Mouse (Mus musculus) testis, adult 2 months (tissue): ENCODE data around the gene Rcsd1.

Source experiments
- CTCF ChIP-seq: fragments of 200-500 bp; IDR thresholded peaks from 2 replicates; pipeline ENCODE4 v1.5.1; 2012; ENCODE audit warnings: low read depth, mild to moderate bottlenecking, inconsistent platforms, low read length, moderate library complexity; ENCODE audit not compliant: control insufficient read depth, insufficient read depth, insufficient replicate concordance
- POLR2A ChIP-seq: fragments of 200-500 bp; IDR thresholded peaks from 2 replicates; pipeline ENCODE4 v1.6.1; 2012; ENCODE audit warnings: low read depth, mild to moderate bottlenecking, inconsistent platforms, low read length, moderate library complexity; ENCODE audit not compliant: control insufficient read depth

DNA sequence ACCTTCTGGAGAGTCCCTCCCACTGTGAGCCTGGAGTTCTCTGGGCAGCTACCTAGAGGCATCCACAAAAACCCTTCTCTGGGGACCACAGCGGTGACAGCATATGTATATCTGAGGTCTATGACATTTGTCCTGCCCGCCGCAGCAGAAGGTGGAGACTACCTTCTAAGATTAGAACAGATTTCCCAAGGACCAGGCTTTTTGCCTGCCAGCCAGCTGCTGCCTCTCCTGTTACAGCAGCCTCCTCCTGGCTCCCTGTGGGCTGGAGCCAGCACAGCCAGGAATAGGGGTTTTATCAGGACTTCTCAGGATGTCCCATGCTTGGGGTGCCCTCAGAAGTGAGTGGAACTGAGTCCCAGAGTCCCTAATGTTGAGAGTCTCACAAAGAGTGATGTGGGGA, 32.6 kb downstream of the Rcsd1 start:
- no peak for TF ChIP-seq CTCF
- no peak for TF ChIP-seq POLR2A
